Mouse (Mus musculus) right cerebral cortex, postnatal 36 days (tissue): ENCODE measurements at regions not wholly inside any gene's neighbourhood (a gene's known extent, or its start where the extent isn't known, plus 50 kb on each side); places are given as distances from the start of the nearest gene placed in this dataset.

Experiments
- DNase-seq, 2 experiments: peaks; one replicate each; pipeline ENCODE4 v3.0.0; 2022; ENCODE audit warnings: low spot score in 2 of 2, mixed read lengths in 1 of 2

- no peak for DNase-seq
Measured at GRCm38 (mm10) chr10:91591398-91591811, 410.3 kb upstream of the Tmpo start.

GRCm38 (mm10) chr10:91583204-91583603, 402.1 kb upstream of the Tmpo start:
- no peak for DNase-seq

- no peak for DNase-seq
Measured at GRCm38 (mm10) chr10:91580959-91581358, 399.8 kb upstream of the Tmpo start.

DNA sequence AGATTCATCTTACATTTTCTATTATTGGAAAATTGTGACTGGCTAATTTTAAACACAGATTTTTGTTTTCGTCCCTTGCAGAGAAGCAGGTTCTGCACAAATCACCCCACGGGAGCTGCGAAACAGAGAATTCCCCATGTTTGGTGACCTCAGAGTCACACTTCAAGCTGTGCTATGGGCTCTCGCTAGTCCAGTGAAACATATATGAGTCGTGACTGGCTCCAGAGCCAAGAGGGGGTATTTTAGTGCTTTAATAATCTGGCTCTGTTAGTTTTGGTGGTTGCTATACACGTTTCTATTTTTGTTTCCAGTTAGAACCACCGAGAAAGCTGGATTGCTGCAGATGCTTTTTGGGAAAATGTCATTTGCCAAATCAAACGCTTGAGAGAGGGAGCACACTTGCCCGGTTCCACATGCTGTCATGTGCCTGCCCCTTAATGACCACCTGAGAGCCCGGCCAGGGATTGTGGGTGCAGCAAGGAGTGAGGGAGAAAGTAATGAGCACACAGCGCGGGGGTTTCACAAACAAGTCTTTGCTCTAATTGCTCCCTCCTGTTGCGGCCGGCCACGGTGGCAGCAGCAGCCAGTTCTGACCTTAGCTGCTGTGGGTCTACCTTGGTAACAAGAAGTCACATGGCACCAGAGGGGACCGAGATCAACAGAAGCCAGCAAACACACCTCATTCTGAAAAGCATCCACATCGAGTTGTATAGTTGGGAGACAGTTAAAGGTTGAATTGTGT, 394.4 kb upstream of the Tmpo start:
- DNase-seq: no peak

- no peak for DNase-seq
Measured at GRCm38 (mm10) chr10:91572796-91573195, 391.7 kb upstream of the Tmpo start.

- DNase-seq: no peak
Measured at GRCm38 (mm10) chr10:91569046-91569445, 387.9 kb upstream of the Tmpo start.

GRCm38 (mm10) chr10:91566116-91566774, 385.1 kb upstream of the Tmpo start:
- no peak for DNase-seq

GRCm38 (mm10) chr10:91559307-91559706, 378.2 kb upstream of the Tmpo start:
- DNase-seq: no peak

- DNase-seq: no peak
Measured at GRCm38 (mm10) chr10:91548071-91548470, 367.0 kb upstream of the Tmpo start.

DNA sequence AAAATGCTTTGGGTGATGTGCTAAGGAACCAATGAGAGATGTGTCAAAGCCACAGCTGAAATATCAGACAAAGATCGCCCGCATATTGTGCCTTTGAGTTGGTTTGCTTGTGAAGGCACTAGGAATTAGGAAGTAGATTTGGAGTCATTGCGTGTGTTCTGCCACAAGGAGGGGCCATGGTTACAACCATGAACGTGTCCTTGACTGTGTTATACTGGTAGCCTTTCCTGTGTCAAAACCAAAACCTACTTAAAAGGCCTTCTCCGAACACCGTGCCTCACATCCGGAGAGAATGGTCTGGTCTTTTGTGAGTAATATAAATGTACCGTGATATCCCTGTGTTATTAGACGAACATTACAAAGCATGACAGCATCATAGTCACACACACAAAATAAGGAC, 365.0 kb upstream of the Tmpo start:
- DNase-seq: peak; percentile 20 to 22

DNA sequence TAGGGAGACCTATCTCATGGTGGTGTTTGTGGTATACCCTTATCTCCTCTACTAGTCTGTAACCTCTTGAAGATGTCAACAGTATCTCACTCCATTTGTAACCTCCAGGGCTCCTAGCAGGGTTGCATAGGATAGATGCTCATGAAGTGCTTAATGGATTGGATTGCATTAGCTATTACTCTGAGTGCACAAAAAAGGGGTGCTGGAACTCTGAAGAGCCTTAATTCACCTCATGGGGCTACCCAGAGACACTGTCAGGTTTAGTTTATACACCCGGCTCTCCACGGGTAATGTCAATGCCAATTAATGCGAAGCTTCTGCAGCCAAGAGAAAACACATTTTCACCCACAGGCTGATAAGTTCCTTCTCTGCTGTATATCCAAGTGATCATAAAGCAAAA, 364.3 kb upstream of the Tmpo start:
- DNase-seq: no peak

- no peak for DNase-seq
Measured at GRCm38 (mm10) chr10:91543167-91543918, 362.2 kb upstream of the Tmpo start.

DNA sequence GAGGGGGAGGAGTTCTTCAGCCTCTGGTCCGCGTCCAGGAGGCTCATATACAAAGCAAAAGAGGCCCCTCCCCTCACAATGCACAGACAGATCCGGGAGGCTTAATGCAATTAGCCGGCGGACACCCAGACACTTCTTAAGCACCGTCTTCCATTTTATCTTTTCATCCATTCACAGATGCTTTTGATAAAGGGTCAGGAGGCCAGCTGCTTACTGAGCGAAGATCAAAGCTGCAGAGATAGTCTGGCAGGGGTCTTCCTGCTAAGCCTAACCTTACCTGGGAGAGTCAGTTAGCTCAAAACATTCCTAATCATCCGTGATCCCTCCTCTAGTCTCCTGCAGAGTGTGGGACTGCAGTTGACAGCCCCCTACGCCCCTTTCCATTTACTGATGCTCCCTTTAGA, 361.1 kb upstream of the Tmpo start:
- DNase-seq: no peak

- no peak for DNase-seq
Measured at GRCm38 (mm10) chr10:91537241-91537640, 356.1 kb upstream of the Tmpo start.

DNA sequence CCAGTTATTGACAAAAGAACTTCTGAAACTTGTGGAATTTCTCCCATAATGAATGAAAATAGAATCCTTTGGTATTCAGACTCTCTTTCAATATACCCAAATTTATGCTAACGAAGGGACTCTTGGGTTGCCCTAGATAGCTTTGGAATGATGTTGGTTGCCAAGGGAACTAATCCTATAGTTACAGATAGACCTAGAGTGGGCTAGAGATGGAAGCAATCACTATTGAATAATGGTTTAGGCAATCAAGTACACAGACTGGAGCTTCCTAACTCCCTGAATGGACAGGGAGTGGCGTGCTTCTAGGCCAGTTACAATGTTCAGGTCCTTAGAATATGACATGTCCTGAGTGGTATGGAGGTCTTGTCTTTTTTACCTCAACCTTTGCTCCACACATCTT, 354.3 kb upstream of the Tmpo start:
- no peak for DNase-seq

- DNase-seq: no peak
Measured at GRCm38 (mm10) chr10:91528305-91528704, 347.2 kb upstream of the Tmpo start.

DNA sequence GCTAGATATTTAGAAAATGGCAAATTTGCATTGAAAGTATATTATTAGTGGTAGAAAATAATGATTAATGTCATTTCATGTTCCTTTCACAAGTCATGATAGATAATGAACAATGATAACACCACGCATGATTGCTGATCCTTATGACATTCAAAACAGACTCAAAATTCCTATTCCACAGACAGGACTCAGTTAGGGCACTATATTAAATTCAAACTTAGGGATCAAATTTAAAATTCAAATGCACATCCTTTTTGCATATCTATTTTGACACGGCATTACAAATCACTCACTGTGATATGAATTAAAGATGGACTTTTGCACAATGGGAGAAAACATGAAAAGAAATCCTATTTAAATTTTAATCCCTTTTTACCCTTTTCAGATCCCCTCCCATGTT, 340.1 kb upstream of the Tmpo start:
- no peak for DNase-seq

DNA sequence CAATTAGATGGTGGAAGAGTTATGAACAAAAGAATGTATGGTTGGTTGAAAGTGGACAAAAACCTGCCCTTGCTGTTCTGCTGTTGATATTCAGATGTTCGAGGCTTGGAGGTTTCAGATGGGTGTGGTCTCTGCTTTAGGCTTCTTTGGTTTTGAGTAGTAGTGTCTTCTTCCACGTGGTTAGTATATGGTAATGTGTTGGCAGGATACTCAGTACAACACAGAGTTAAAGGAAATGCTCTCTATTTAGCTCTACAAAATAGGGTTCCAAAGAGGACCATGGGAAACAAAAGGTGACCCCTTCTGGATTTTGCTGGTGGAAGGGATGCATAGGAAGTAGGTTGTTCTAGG, 333.9 kb upstream of the Tmpo start:
- DNase-seq: no peak

DNA sequence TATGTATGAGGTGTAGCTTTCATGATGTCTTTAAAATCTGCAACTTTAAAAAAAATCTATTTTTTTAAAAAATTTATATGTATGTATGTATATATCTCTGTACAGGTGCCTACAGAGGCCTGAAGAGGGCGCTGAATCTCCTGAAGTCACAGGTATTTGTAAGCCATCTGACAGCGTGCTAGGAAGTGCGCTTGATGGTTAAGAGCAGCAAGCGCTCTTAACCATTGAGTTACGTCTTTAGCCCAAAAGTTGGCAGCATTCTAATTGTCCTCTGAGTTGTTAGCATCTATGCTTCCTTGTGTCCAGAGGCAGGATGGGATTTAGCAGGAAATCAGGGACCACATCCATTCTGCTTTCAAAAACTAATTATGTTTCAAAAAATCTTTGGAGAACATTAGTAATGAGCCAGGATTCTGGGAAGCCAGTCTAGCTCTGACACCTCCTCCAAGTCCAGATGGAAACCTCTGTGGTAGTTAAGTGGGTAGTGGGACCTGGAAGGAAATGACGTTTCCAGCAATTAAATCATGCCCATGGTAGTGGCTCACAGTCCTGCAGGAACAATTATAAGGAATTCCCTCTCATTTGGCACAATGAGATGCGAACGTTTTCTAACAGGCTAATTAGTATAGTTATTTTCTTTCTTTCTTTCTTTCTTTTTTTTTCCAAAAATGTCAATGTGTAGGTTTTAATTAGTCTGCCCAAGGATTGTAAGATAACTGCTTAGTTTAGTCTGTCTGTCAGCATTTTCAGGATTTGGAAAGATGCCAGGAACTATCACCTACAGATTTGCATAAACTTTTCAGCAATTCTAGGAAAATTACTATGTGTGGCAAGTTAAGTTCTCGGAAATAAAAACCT, 333.3 kb upstream of the Tmpo start:
- DNase-seq: peak in 1 of 2 experiments; percentile 8

DNA sequence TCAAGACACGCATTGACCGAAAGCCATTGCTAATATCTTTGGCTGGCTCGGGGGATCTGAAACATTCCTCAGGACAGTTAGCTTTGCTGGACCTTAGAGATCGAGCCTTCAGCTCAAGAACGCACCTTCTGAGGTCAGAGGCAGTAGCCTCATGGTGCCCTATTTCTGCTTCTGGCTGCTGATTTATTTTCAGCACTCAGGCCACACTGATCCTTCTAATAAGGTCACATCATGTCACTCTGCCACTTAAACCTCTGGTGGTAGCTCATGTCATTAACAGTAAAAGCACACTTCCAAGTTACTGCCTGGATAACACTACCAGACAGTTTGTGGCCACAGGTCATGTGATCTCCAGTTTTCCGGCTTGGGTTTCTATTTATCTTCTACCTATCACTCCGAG, 325.9 kb upstream of the Tmpo start:
- no peak for DNase-seq

DNA sequence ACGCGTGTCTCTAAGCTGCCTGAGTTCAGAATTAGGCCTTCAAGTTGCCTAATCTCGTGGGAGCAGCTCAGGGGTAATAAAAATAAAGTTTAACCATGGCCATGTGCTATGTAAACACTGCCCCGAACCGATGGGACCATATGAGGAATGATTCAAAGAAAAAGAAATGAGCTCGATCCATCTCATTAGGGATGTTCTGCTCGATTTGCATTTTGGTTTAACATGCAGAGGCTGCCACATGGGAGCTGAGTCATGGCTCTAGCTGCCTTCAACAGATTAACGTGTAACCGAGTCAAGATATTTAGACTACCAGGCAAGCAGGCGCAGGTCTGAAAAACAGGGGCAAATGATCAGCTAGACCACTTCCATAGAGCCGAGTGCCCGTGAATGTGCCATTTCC, 323.8 kb upstream of the Tmpo start:
- DNase-seq: no peak

DNA sequence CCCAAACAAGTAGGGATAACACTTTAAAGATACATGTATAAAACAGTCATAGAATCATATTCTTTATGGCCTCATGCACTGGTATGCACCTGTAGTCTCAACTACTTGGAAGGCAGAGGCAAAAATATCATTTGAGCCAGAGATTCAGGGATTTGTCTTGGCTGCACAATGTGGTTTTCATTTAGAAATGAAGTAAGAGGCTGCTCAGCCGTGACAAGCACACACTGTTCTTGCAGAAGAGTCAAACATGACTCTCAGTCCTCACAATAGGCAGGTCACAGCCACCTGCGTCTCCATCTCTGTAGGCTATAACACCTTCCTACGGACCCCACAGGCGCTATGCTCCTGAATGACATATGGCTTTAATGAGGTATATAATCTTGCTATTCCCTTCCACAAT, 317.4 kb upstream of the Tmpo start:
- DNase-seq: no peak
